Mouse (Mus musculus): ENCODE measurements at regions not wholly inside any gene's neighbourhood (a gene's known extent, or its start where the extent isn't known, plus 50 kb on each side); places are given as distances from the start of the nearest gene placed in this dataset.
A peak's percentile ranks its signal among the peaks of the same experiment; 100 is the strongest.

- Histone ChIP-seq H3K4me3 (replicated peaks) (no peak overlapping the region), H3K9ac (replicated peaks) (no peak overlapping the region), H3K27me3 (no peaks in the 10 kb centered on the region), H3K4me1 (replicated peaks) (no peaks in the 10 kb centered on the region), H3K36me3 (no peaks in the 10 kb centered on the region), H3K4me2 (no peak overlapping the region), H3K9me3 (no peaks in the 10 kb centered on the region), H3K27ac (no peak overlapping the region)
- ATAC-seq (ENCODE audit: insufficient number of reproducible peaks, insufficient read depth, low FRiP score, low TSS enrichment, low read depth): no peak
- 80% methylated on average over 8 of the region's 8 CpGs for WGBS
These were observed 286.6 kb upstream of the Thbs1 start for GRCm38 (mm10) chr2:117825088-117825487.

- Histone ChIP-seq H3K9ac (replicated peaks) (no peak overlapping the region), H3K27ac (no peak overlapping the region), H3K4me3 (replicated peaks) (no peak overlapping the region), H3K4me2 (no peak overlapping the region), H3K4me1 (replicated peaks) (no peaks in the 10 kb centered on the region), H3K36me3 (no peaks in the 10 kb centered on the region), H3K27me3 (no peaks in the 10 kb centered on the region), H3K9me3 (no peaks in the 10 kb centered on the region)
- WGBS: 89% methylated on average over 3 of the region's 3 CpGs
- ATAC-seq (ENCODE audit: insufficient number of reproducible peaks, insufficient read depth, low FRiP score, low TSS enrichment, low read depth): no peak
These were observed 284.4 kb upstream of the Thbs1 start for GRCm38 (mm10) chr2:117827278-117827677.

GRCm38 (mm10) chr2:117838387-117838786, 273.3 kb upstream of the Thbs1 start:
- no peak overlapping the region for H3K9ac ChIP-seq (replicated peaks)
- no peaks in the 10 kb centered on the region for H3K36me3 ChIP-seq
- no peaks in the 10 kb centered on the region for H3K27me3 ChIP-seq
- WGBS: 84% methylated on average over 2 of the region's 2 CpGs
- no peaks in the 10 kb centered on the region for H3K9me3 ChIP-seq
- H3K27ac ChIP-seq: no peak overlapping the region
- H3K4me2 ChIP-seq: no peak overlapping the region
- no peak overlapping the region for H3K4me3 ChIP-seq (replicated peaks)
- ATAC-seq (ENCODE audit: insufficient number of reproducible peaks, insufficient read depth, low FRiP score, low TSS enrichment, low read depth): no peak
- H3K4me1 ChIP-seq (replicated peaks): no peaks in the 10 kb centered on the region

- no peaks in the 10 kb centered on the region for H3K4me1 ChIP-seq (replicated peaks)
- no peaks in the 10 kb centered on the region for H3K9me3 ChIP-seq
- no peak overlapping the region for H3K4me2 ChIP-seq
- no peak for ATAC-seq (ENCODE audit: insufficient number of reproducible peaks, insufficient read depth, low FRiP score, low TSS enrichment, low read depth)
- no peak overlapping the region for H3K4me3 ChIP-seq (replicated peaks)
- H3K36me3 ChIP-seq: no peaks in the 10 kb centered on the region
- WGBS: 100% methylated on average over 1 of the region's 1 CpGs
- no peak overlapping the region for H3K9ac ChIP-seq (replicated peaks)
- H3K27me3 ChIP-seq: no peaks in the 10 kb centered on the region
- H3K27ac ChIP-seq: no peak overlapping the region
These were observed 271.3 kb upstream of the Thbs1 start for GRCm38 (mm10) chr2:117840406-117840805.

- H3K27ac ChIP-seq: no peak overlapping the region
- no peak overlapping the region for H3K9ac ChIP-seq (replicated peaks)
- no peaks in the 10 kb centered on the region for H3K9me3 ChIP-seq
- 58% methylated on average over 1 of the region's 1 CpGs for whole genome bisulfite sequencing
- H3K4me1 ChIP-seq (replicated peaks): no peaks in the 10 kb centered on the region
- no peak overlapping the region for H3K4me2 ChIP-seq
- H3K36me3 ChIP-seq: no peaks in the 10 kb centered on the region
- no peak for ATAC-seq (ENCODE audit: insufficient number of reproducible peaks, insufficient read depth, low FRiP score, low TSS enrichment, low read depth)
- no peaks in the 10 kb centered on the region for H3K27me3 ChIP-seq
- no peak overlapping the region for H3K4me3 ChIP-seq (replicated peaks)
These were observed 269.2 kb upstream of the Thbs1 start for GRCm38 (mm10) chr2:117842309-117842986.

- Histone ChIP-seq H3K9me3 (no peaks in the 10 kb centered on the region), H3K27ac (no peak overlapping the region), H3K4me2 (no peak overlapping the region), H3K27me3 (no peaks in the 10 kb centered on the region), H3K9ac (replicated peaks) (no peak overlapping the region), H3K4me3 (replicated peaks) (no peak overlapping the region), H3K4me1 (replicated peaks) (no peaks in the 10 kb centered on the region), H3K36me3 (no peaks in the 10 kb centered on the region)
- WGBS: 72% methylated on average over 1 of the region's 1 CpGs
- ATAC-seq (ENCODE audit: insufficient number of reproducible peaks, insufficient read depth, low FRiP score, low TSS enrichment, low read depth): no peak
These were observed 259.2 kb upstream of the Thbs1 start for GRCm38 (mm10) chr2:117852442-117852841.

GRCm38 (mm10) chr2:117862301-117862700, 249.4 kb upstream of the Thbs1 start:
- Histone ChIP-seq H3K27me3 (no peaks in the 10 kb centered on the region), H3K27ac (no peak overlapping the region), H3K4me1 (replicated peaks) (peaks cover 7% of the 10 kb centered on the region), H3K36me3 (no peaks in the 10 kb centered on the region), H3K4me3 (replicated peaks) (no peak overlapping the region), H3K9ac (replicated peaks) (no peak overlapping the region), H3K4me2 (no peak overlapping the region), H3K9me3 (no peaks in the 10 kb centered on the region)
- ATAC-seq (ENCODE audit: insufficient number of reproducible peaks, insufficient read depth, low FRiP score, low TSS enrichment, low read depth): no peak
- WGBS: 76% methylated on average over 3 of the region's 3 CpGs

GRCm38 (mm10) chr2:117865119-117865518, 246.6 kb upstream of the Thbs1 start:
- H3K4me2 ChIP-seq: no peak overlapping the region
- ATAC-seq (ENCODE audit: insufficient number of reproducible peaks, insufficient read depth, low FRiP score, low TSS enrichment, low read depth): no peak

GRCm38 (mm10) chr2:117866946-117867345, 244.7 kb upstream of the Thbs1 start:
- H3K27ac ChIP-seq: peak overlapping the region; percentile 75
- no peaks in the 10 kb centered on the region for H3K27me3 ChIP-seq
- H3K4me2 ChIP-seq: no peak overlapping the region
- WGBS: 61% methylated on average over 4 of the region's 4 CpGs
- H3K9me3 ChIP-seq: no peaks in the 10 kb centered on the region
- no peak; the same call in 1 of the 2 replicates for ATAC-seq (ENCODE audit: insufficient number of reproducible peaks, insufficient read depth, low FRiP score, low TSS enrichment, low read depth)
- no peaks in the 10 kb centered on the region for H3K36me3 ChIP-seq
- no peak overlapping the region for H3K4me3 ChIP-seq (replicated peaks)
- no peak overlapping the region for H3K9ac ChIP-seq (replicated peaks)
- peaks cover 11% of the 10 kb centered on the region for H3K4me1 ChIP-seq (replicated peaks)

More at GRCm38 (mm10) chr2:117865119-117865518, 246.6 kb upstream of the Thbs1 start:
- Histone ChIP-seq H3K27ac (no peak overlapping the region), H3K9ac (replicated peaks) (no peak overlapping the region), H3K4me1 (replicated peaks) (peaks cover 11% of the 10 kb centered on the region), H3K27me3 (no peaks in the 10 kb centered on the region), H3K4me3 (replicated peaks) (no peak overlapping the region), H3K9me3 (no peaks in the 10 kb centered on the region), H3K36me3 (no peaks in the 10 kb centered on the region)
- 89% methylated on average over 1 of the region's 1 CpGs for WGBS

GRCm38 (mm10) chr2:117867409-117867808, 244.3 kb upstream of the Thbs1 start:
- 66% methylated on average over 3 of the region's 3 CpGs for WGBS
- Histone ChIP-seq H3K4me2 (no peak overlapping the region), H3K27me3 (no peaks in the 10 kb centered on the region), H3K36me3 (no peaks in the 10 kb centered on the region), H3K4me3 (replicated peaks) (no peak overlapping the region), H3K4me1 (replicated peaks) (peaks cover 11% of the 10 kb centered on the region), H3K27ac (peak overlapping the region; percentile 75), H3K9me3 (no peaks in the 10 kb centered on the region), H3K9ac (replicated peaks) (no peak overlapping the region)
- ATAC-seq (ENCODE audit: insufficient number of reproducible peaks, insufficient read depth, low FRiP score, low TSS enrichment, low read depth): peak; percentile 62

GRCm38 (mm10) chr2:117868857-117869256, 242.8 kb upstream of the Thbs1 start:
- no peak overlapping the region for H3K4me2 ChIP-seq
- peaks cover 11% of the 10 kb centered on the region for H3K4me1 ChIP-seq (replicated peaks)
- no peak overlapping the region for H3K27ac ChIP-seq
- no peaks in the 10 kb centered on the region for H3K9me3 ChIP-seq
- H3K36me3 ChIP-seq: no peaks in the 10 kb centered on the region
- WGBS: 97% methylated on average over 1 of the region's 1 CpGs
- ATAC-seq (ENCODE audit: insufficient number of reproducible peaks, insufficient read depth, low FRiP score, low TSS enrichment, low read depth): no peak
- no peak overlapping the region for H3K4me3 ChIP-seq (replicated peaks)
- H3K27me3 ChIP-seq: no peaks in the 10 kb centered on the region
- H3K9ac ChIP-seq (replicated peaks): no peak overlapping the region
